Mouse (Mus musculus) bone marrow, adult 2 months (tissue): ENCODE measurements around the gene Hspd1.

ENCODE experiments used
- CTCF ChIP-seq: fragments of 200-500 bp; IDR thresholded peaks from 2 replicates; pipeline ENCODE4 v1.5.1; 2011; ENCODE audit warnings: low read length, control low read depth; ENCODE audit not compliant: control insufficient read depth, insufficient read depth
- POLR2A ChIP-seq: fragments of 200-500 bp; IDR thresholded peaks from 2 replicates; pipeline ENCODE4 v1.6.1; 2011; ENCODE audit warnings: low read depth, mild to moderate bottlenecking, control low read depth, low read length, borderline replicate concordance; ENCODE audit not compliant: control insufficient read depth

DNA sequence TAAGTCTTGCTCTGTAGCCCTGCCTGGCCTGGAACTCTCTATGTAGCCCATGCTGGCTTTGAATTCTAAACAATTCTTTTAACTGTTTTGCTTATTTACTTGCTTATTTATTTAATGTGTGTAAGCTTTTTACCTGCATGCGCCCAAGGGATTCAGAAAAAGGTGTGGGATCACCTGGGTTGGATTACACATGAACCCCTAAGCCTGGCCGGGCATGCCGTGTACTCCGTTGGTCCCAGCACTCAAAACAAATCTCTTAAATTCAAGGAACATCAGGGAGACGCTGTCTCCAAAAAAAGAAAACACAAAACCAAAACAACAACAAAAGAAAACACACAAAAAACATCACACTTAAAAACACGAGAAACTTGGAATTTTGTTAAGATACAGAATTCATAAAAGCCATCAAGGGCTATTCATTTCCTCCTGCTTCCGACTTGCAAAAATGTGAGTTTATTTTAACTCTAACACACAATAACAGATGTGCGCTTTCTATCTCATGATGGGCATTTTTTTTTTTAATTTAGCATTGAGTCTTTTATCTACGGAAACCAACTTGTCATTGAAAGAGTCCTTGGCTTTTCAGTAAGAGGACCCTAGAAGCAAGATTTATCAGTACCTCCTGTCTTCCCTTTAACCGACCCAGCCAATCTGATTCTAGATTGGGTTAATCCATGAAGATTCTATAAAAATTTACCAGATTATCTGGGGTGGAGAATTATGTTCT, 42.3 kb upstream of the Hspd1 start:
- no peak for TF ChIP-seq POLR2A
- TF ChIP-seq CTCF = no peak
